ENCODE assay signal across 8 mouse cellular contexts in genomic region chr15:30427342-30427741, GRCm38 (mm10).
DNase-seq lines count a peak whose midpoint lies in the region; ATAC-seq and TF ChIP-seq lines count a peak whose summit lies in the region.

No protein-coding gene starts in this region.

- no peak overlapping the region for H3K4me3 ChIP-seq in gastrocnemius, adult 2 months
- H3K4me3 ChIP-seq in midbrain, embryonic 10.5 days = no peak overlapping the region
- H3K4me3 ChIP-seq in midbrain, embryonic 15.5 days = no peak overlapping the region
- H3K4me3 ChIP-seq in embryonic facial prominence, embryonic 10.5 days = no peak overlapping the region

- intact Hi-C loops in gastrocnemius, adult 2 months (cut with DNase I) = no loop called here
- intact Hi-C loops in left cerebral cortex, postnatal 4 days (cut with DNase I) = no loop called here
- intact Hi-C loops in gastrocnemius, postnatal 14 days (cut with DNase I; ENCODE audit: low total_unique reads) = no loop called here

- TF ChIP-seq CTCF in gastrocnemius, adult 2 months (IDR thresholded peaks at IDR 0.05) = peak; percentile 30; the same call in 1 of the 2 replicates

- 26% methylated on average over 2 of the region's 2 CpGs for WGBS in midbrain, embryonic 10.5 days
- WGBS in midbrain, embryonic 15.5 days = 22% methylated on average over 2 of the region's 2 CpGs
- WGBS in embryonic facial prominence, embryonic 10.5 days = 25% methylated on average over 2 of the region's 2 CpGs

- H3K4me1 ChIP-seq in midbrain, embryonic 10.5 days = no peaks in the 10 kb centered on the region
- no peaks in the 10 kb centered on the region; the same call in 1 of the 2 replicates for H3K4me1 ChIP-seq in midbrain, embryonic 15.5 days
- H3K4me1 ChIP-seq in embryonic facial prominence, embryonic 10.5 days = no peaks in the 10 kb centered on the region

- no peak overlapping the region for H3K4me2 ChIP-seq in midbrain, embryonic 15.5 days

- no peak overlapping the region for H3K27ac ChIP-seq in gastrocnemius, adult 2 months
- no peak overlapping the region for H3K27ac ChIP-seq in midbrain, embryonic 10.5 days (replicated peaks)
- no peak overlapping the region for H3K27ac ChIP-seq in midbrain, embryonic 15.5 days
- no peak overlapping the region for H3K27ac ChIP-seq in embryonic facial prominence, embryonic 10.5 days (replicated peaks)

- H3K9me3 ChIP-seq in midbrain, embryonic 10.5 days (replicated peaks) = no peaks in the 10 kb centered on the region
- H3K9me3 ChIP-seq in midbrain, embryonic 15.5 days = no peaks in the 10 kb centered on the region
- no peaks in the 10 kb centered on the region for H3K9me3 ChIP-seq in embryonic facial prominence, embryonic 10.5 days

- H3K27me3 ChIP-seq in midbrain, embryonic 10.5 days (ENCODE audit: low read depth, poor library complexity, severe bottlenecking) = no peaks in the 10 kb centered on the region
- no peaks in the 10 kb centered on the region for H3K27me3 ChIP-seq in midbrain, embryonic 15.5 days (replicated peaks)
- H3K27me3 ChIP-seq in embryonic facial prominence, embryonic 10.5 days (replicated peaks; ENCODE audit: low read depth, poor library complexity, severe bottlenecking) = no peaks in the 10 kb centered on the region

- no peak for ATAC-seq in midbrain, embryonic 15.5 days (replicated peaks)

- no peak overlapping the region for H3K9ac ChIP-seq in midbrain, embryonic 15.5 days

- H3K36me3 ChIP-seq in midbrain, embryonic 10.5 days = no peaks in the 10 kb centered on the region
- H3K36me3 ChIP-seq in midbrain, embryonic 15.5 days (replicated peaks) = no peaks in the 10 kb centered on the region
- H3K36me3 ChIP-seq in embryonic facial prominence, embryonic 10.5 days (replicated peaks) = no peaks in the 10 kb centered on the region

- no peak for DNase-seq in gastrocnemius, adult 2 months
- DNase-seq in gastrocnemius, postnatal 25 days = no peak
- DNase-seq in midbrain, embryonic 10.5 days (ENCODE audit: low spot score) = peak; percentile 17
- peak; percentile 28 for DNase-seq in embryonic facial prominence, embryonic 10.5 days (ENCODE audit: low spot score)
- peak; percentile 26 for DNase-seq in left cerebral cortex, postnatal 4 days
- DNase-seq in thymus, postnatal 0 days (ENCODE audit: low spot score) = peak; percentile 13
- no peak for DNase-seq in gastrocnemius, postnatal 14 days

Comparison
In these comparisons a context has a peak if more than half of its experiments do, and no peak if none do; other contexts are left out.
1. DNase-seq: peak in midbrain, embryonic 10.5 days (single experiment), embryonic facial prominence, embryonic 10.5 days (single experiment), left cerebral cortex, postnatal 4 days (single experiment) and thymus, postnatal 0 days (single experiment); none in gastrocnemius, adult 2 months (single experiment), gastrocnemius, postnatal 25 days (single experiment) and gastrocnemius, postnatal 14 days (single experiment).